Mouse (Mus musculus) adrenal gland, postnatal 10 days (tissue): ENCODE results near the gene Golga2. TPM values are rescaled to one million over a fixed set of nuclear protein-coding genes. Genes with fewer than 3 reads are reported as not detected.

Experiments
- DNase-seq: peaks from one replicate; pipeline ENCODE4 v3.0.0; 2021; ENCODE audit warnings: mixed read lengths
- total RNA-seq, 2 experiments: library from RNA; stranded (reverse); gene quantifications; 2 replicates each; pipeline ENCODE4 v1.2.3; 2021

Golga2 gene
- total RNA-seq, 2 experiments from 2014 or later, result 62.1 to 77.3 TPM

- peak; percentile 40 for DNase-seq
Measured at GRCm38 (mm10) chr2:32317791-32318417, 30.7 kb downstream of the Golga2 start.

- no peak for DNase-seq
Measured at GRCm38 (mm10) chr2:32318709-32319585, 31.8 kb downstream of the Golga2 start.

- peak; percentile 37 for DNase-seq
Measured at GRCm38 (mm10) chr2:32319586-32320580, 32.7 kb downstream of the Golga2 start.

- no peak for DNase-seq
Measured at GRCm38 (mm10) chr2:32320721-32321120, 33.5 kb downstream of the Golga2 start.

GRCm38 (mm10) chr2:32321591-32322298, 34.6 kb downstream of the Golga2 start:
- DNase-seq, result no peak

GRCm38 (mm10) chr2:32322754-32323741, 35.9 kb downstream of the Golga2 start:
- no peak for DNase-seq

GRCm38 (mm10) chr2:32324322-32324721, 37.1 kb downstream of the Golga2 start:
- no peak for DNase-seq

GRCm38 (mm10) chr2:32325342-32325741, 38.2 kb downstream of the Golga2 start:
- DNase-seq, result no peak

- no peak for DNase-seq
Measured at GRCm38 (mm10) chr2:32327200-32327599, 40.0 kb downstream of the Golga2 start.

- DNase-seq, result no peak
Measured at GRCm38 (mm10) chr2:32328911-32329460, 41.8 kb downstream of the Golga2 start.

- no peak for DNase-seq
Measured at GRCm38 (mm10) chr2:32329531-32329930, 42.3 kb downstream of the Golga2 start.

- DNase-seq, result no peak
Measured at GRCm38 (mm10) chr2:32332159-32332558, 45.0 kb downstream of the Golga2 start.

- no peak for DNase-seq
Measured at GRCm38 (mm10) chr2:32335888-32336287, 48.7 kb downstream of the Golga2 start.

GRCm38 (mm10) chr2:32339912-32340642, 52.9 kb downstream of the Golga2 start:
- DNase-seq, result no peak

- DNase-seq, result no peak
Measured at GRCm38 (mm10) chr2:32340836-32341633, 53.9 kb downstream of the Golga2 start.

GRCm38 (mm10) chr2:32341634-32341939, 54.4 kb downstream of the Golga2 start:
- DNase-seq, result no peak

- no peak for DNase-seq
Measured at GRCm38 (mm10) chr2:32342039-32342438, 54.9 kb downstream of the Golga2 start.

GRCm38 (mm10) chr2:32342539-32343350, 55.6 kb downstream of the Golga2 start:
- DNase-seq, result no peak
